Mouse (Mus musculus) erythroblast, embryonic 14.5 days (primary cell): ENCODE results near the gene Prdm1.

ENCODE experiments used
- GATA1 ChIP-seq: IDR thresholded peaks from 2 replicates; pipeline ENCODE4 v1.6.1; 2012; ENCODE audit warnings: low read length, inconsistent platforms, mixed read lengths
- TAL1 ChIP-seq: IDR thresholded peaks from 3 replicates; pipeline ENCODE4 v1.6.1; 2012; ENCODE audit warnings: low read length, inconsistent platforms, mixed read lengths

DNA sequence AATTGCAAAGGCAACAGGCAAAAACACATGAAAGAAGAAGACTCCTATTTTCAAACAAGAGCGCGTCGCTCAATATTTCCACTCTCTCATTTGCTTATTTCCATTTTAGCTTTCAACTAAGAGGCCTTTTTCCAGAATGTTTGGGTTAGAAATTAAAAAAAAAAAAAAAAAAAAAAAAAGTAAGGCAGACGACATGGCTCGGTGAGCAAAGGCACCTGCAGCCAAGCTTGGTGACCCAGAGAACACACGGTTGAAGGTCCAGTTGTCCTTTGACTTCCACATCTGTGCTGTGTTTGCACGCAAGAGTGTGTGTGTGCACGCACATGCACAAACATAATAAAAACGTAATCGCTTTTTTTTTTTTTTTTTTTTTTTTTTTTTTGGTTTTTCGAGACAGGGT lies 41.2 kb downstream of the Prdm1 start:
- TF ChIP-seq GATA1, result no peak
- TF ChIP-seq TAL1, result no peak
